Mouse (Mus musculus) cerebellum, postnatal 36 days (tissue): Measurements from ENCODE around the gene Prph2.

Source experiments
- DNase-seq, 2 experiments: peaks; one replicate each; pipeline ENCODE4 v3.0.0; 2021 to 2022; ENCODE audit warnings: mixed read lengths in 2 of 2

Prph2 gene

DNA sequence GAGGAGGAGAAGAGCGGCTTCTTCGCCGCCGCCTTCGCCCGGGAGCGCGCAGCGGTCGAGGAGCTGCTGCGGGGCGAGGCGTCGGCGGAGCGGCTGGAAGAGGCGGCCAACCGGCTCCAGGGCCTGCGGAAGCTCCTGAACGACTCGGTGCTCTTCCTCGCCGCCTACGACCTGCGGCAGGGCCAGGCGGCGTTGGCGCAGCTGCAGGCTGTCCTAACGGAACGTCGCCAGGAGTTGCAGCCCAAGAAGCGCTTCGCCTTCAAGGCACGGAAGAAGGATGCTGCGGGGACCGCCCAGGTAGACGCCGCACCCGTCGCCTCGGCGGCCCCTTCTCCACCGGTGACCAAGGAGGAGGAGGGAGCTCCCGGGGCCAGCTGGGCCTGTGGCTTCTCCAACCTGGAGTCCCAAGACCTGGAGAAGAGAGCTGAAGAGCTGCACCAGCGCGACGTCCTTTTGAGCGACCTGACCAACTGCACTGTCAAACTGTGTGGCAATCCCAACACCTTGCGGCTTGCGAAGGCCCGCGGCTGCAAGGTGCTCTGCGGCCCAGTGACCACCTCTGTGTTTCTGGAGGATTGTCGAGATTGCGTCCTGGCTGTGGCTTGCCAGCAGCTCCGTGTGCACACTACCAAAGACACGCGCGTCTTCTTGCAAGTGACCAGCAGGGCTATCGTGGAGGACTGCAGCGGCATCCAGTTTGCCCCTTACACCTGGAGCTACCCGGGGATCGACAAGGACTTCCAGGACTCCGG lies 19.2 kb upstream of the Prph2 start:
- DNase-seq = peak; percentile 52 to 54

GRCm38 (mm10) chr17:46895426-46895825 lies 14.8 kb upstream of the Prph2 start:
- no peak for DNase-seq

- DNase-seq = no peak
Observed at GRCm38 (mm10) chr17:46897221-46897950, 12.9 kb upstream of the Prph2 start.

- no peak for DNase-seq
Observed at GRCm38 (mm10) chr17:46900941-46901340, 9.3 kb upstream of the Prph2 start.

GRCm38 (mm10) chr17:46903876-46904490 lies 6.3 kb upstream of the Prph2 start:
- DNase-seq = peak; percentile 83 to 89

GRCm38 (mm10) chr17:46912331-46912730 lies 2.1 kb downstream of the Prph2 start:
- no peak for DNase-seq

DNA sequence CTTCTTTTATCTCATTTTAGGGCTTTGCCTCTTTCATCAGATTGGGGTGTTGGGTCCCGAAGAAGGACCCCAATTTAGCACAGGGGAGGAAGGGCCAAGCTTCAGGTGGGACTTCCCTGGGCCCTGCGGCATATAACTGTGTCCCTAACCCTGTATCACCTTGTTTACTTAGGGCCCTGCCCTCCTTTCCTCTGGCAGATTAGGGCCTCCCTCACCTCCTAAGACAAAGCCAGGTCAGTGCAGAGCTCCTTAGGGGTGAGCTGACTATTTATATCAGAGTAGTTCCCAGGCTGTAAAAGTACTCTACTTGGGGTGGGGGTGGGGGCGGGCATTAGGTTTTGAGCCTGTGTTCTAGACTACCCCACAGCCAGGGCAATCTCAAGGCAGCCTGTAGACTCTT lies 4.9 kb downstream of the Prph2 start:
- no peak for DNase-seq

DNA sequence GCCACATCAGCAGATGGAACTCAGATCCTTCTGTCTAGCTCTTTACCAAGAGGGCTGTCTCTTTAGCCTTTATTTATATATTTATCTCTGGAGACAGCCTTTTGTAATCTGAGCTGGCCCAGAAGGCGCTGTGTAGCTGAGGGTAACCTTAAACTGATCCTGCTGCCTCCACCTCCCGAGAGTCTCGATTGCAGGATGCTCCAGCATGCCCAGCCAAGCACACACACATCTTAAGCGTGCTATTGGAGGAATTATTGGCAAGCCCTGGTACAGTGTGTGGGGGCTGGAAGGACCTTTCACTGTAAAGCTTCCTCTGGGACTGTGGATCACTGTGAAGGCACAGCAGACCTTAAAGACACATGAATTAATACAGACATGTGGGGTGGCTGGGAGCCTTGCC lies 8.7 kb downstream of the Prph2 start:
- DNase-seq = no peak

- no peak for DNase-seq
Observed at GRCm38 (mm10) chr17:46920855-46921254, 10.6 kb downstream of the Prph2 start.

DNA sequence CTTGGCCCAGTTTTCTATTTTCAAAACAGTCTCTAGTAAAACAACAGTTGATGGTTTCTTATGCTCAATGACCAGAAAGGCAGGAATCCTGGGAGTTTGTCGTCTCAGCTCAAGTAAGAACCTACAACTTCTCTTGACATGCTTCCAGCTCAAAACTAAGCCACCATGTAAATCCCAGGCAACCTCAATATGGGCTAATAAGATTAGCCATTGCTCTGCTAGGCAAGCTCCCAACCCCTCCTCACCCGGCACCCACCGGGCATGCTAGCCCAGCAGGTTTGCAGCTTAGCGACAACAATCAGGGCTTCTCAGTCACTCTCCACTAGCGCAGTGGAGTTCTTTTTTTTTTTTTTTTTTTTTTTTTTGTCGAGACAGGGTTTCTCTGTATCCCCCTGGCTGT lies 15.9 kb downstream of the Prph2 start:
- DNase-seq = no peak

- DNase-seq = no peak
Observed at GRCm38 (mm10) chr17:46926941-46927340, 16.7 kb downstream of the Prph2 start.

GRCm38 (mm10) chr17:46927781-46928180 lies 17.5 kb downstream of the Prph2 start:
- DNase-seq = no peak

GRCm38 (mm10) chr17:46929277-46929676 lies 19.0 kb downstream of the Prph2 start:
- no peak for DNase-seq

GRCm38 (mm10) chr17:46929897-46930296 lies 19.6 kb downstream of the Prph2 start:
- DNase-seq = no peak

GRCm38 (mm10) chr17:46932961-46933360 lies 22.7 kb downstream of the Prph2 start:
- no peak for DNase-seq

DNA sequence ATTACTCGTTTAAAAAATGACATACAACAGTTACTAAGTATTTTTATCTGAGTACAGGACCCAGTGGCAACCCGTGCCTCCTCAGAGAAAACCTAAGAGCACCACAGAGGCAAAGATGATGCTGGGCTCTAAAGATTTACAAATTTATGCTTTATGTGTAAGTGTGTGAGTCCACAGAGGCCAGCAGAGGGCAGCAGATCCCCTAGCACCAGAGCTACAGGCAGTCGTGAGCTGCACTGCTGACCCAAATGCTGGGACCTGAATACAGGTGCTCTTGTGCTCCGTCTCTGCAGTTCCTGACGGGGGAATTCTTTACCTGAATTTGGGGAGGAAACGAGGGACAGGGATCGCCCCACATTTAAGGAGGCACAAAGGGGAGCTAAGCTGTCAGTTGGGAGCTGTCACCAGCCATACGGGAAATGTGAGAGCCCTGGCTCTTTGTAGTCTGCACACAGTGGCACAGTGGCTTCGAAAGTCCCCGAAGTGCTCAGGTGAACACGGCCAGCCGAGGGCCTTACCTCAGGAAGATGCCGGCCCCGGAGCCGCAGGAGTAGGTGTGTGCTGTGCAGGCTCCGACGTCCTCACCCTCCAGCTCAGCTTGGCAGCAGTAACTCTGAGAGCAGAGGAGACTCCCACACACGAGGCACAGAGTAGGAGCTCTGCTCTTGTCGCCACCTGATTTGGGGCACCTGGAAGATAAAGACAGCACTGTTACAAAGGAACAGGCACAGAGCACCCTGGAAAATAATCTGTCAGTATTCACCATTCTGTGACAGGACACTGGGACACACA lies 23.5 kb downstream of the Prph2 start:
- peak; percentile 57 to 62 for DNase-seq

- no peak for DNase-seq
Observed at GRCm38 (mm10) chr17:46940461-46940860, 30.2 kb downstream of the Prph2 start.

GRCm38 (mm10) chr17:46942421-46942820 lies 32.2 kb downstream of the Prph2 start:
- DNase-seq = no peak

- no peak for DNase-seq
Observed at GRCm38 (mm10) chr17:46946276-46946675, 36.0 kb downstream of the Prph2 start.

DNA sequence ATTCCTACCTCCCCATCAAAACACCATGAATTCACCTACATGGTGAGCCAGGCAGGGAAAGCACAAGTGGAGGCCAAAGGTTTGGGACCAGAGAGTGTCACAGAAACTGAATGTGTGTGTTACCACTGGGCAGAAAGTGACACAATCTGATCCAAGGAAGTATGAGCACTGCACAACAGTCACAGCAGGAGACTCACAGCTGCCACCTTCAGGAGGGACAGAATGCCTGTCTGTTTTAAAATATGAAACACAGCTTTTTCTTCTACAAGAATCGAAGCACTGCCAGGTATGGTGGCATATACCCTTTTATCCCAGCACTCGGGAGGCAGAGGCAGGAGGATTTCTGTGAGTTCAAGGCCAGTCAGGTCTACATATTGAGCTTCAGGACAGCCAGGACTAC lies 47.8 kb downstream of the Prph2 start:
- no peak for DNase-seq

- no peak for DNase-seq
Observed at GRCm38 (mm10) chr17:46960216-46960615, 50.0 kb downstream of the Prph2 start.

GRCm38 (mm10) chr17:46962153-46962552 lies 51.9 kb downstream of the Prph2 start:
- DNase-seq = no peak

DNA sequence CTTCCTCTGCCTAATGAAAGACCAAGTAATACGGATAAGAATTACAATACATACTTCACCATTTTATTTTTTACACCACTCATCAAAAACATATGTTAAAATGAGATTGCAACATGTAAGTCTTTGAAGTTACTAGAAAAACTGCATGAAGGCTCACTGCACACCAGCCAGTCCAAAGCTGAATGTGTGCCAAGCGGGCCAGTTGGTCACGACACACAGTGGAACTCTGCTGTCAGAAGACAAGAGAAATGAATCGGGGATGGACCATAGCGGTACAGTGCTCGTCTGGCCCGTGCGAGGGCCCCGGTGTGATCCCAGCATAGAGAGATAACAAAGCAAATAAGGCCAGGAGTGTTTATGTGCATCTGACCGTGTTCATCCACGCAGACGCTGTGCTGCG lies 52.9 kb downstream of the Prph2 start:
- peak; percentile 28 to 41 for DNase-seq
